Mouse (Mus musculus): ENCODE measurements around the gene Lefty1. TPM values are rescaled to one million over a fixed set of nuclear protein-coding genes. Genes with fewer than 3 reads are reported as not detected.
"Not testable (repeated sequence)": the region's sequence is repeated elsewhere in the genome, so short reads cannot be mapped to it uniquely, and the experiment has no call there.

Gene Lefty1
- polyA plus RNA-seq, 1 experiment from 2014 or later: 0.22 TPM

- Histone ChIP-seq H3K27ac (replicated peaks) (no peak overlapping the region), H3K4me3 (no peak overlapping the region), H3K9ac (replicated peaks) (no peak overlapping the region), H3K27me3 (no peaks in the 10 kb centered on the region), H3K36me3 (no peaks in the 10 kb centered on the region), H3K9me3 (no peaks in the 10 kb centered on the region), H3K4me1 (no peaks in the 10 kb centered on the region), H3K4me2 (replicated peaks) (no peak overlapping the region)
- 75% methylated on average over 4 of the region's 4 CpGs for WGBS
- no peak for ATAC-seq (replicated peaks)
These were observed 8.5 kb upstream of the Lefty1 start for GRCm38 (mm10) chr1:180926286-180926685.

GRCm38 (mm10) chr1:180929599-180929998 lies 5.2 kb upstream of the Lefty1 start:
- Histone ChIP-seq H3K4me2 (replicated peaks) (no peak overlapping the region), H3K27ac (replicated peaks) (no peak overlapping the region), H3K27me3 (0 out of 2 replicates have a peak, but pooled peaks cover 5% of the 10 kb centered on the region), H3K36me3 (no peaks in the 10 kb centered on the region), H3K9ac (replicated peaks) (no peak overlapping the region), H3K4me1 (no peaks in the 10 kb centered on the region), H3K9me3 (no peaks in the 10 kb centered on the region), H3K4me3 (no peak overlapping the region)
- ATAC-seq (replicated peaks): no peak
- WGBS: 73% methylated on average over 2 of the region's 2 CpGs

GRCm38 (mm10) chr1:180931106-180931505 lies 3.7 kb upstream of the Lefty1 start:
- Histone ChIP-seq H3K9me3 (no peaks in the 10 kb centered on the region), H3K9ac (replicated peaks) (no peak overlapping the region), H3K27ac (replicated peaks) (no peak overlapping the region), H3K27me3 (peaks cover 20% of the 10 kb centered on the region), H3K4me2 (replicated peaks) (no peak overlapping the region), H3K36me3 (no peaks in the 10 kb centered on the region), H3K4me3 (no peak overlapping the region), H3K4me1 (no peaks in the 10 kb centered on the region)
- ATAC-seq (replicated peaks): no peak
- whole genome bisulfite sequencing: 74% methylated on average over 3 of the region's 3 CpGs

GRCm38 (mm10) chr1:180933659-180934058 lies 1.2 kb upstream of the Lefty1 start:
- no peak overlapping the region for H3K4me3 ChIP-seq
- ATAC-seq (replicated peaks): no peak
- H3K9me3 ChIP-seq: no peaks in the 10 kb centered on the region
- H3K4me1 ChIP-seq: no peaks in the 10 kb centered on the region
- no peak overlapping the region for H3K4me2 ChIP-seq (replicated peaks)
- H3K27me3 ChIP-seq: peaks cover 36% of the 10 kb centered on the region
- H3K9ac ChIP-seq (replicated peaks): no peak overlapping the region
- H3K36me3 ChIP-seq: no peaks in the 10 kb centered on the region
- H3K27ac ChIP-seq (replicated peaks): no peak overlapping the region
- WGBS: 11% methylated on average over 6 of the region's 6 CpGs

- peak overlapping the region; percentile 25 for H3K4me3 ChIP-seq
- H3K27me3 ChIP-seq: peaks cover 49% of the 10 kb centered on the region
- not testable (repeated sequence) for H3K36me3 ChIP-seq; H3K4me1 ChIP-seq; H3K9ac ChIP-seq (replicated peaks); H3K9me3 ChIP-seq; H3K27ac ChIP-seq (replicated peaks)
- H3K4me2 ChIP-seq (replicated peaks): peak overlapping the region; percentile 41
- 2% methylated on average over 33 of the region's 41 CpGs for WGBS
- peak; percentile 82 for ATAC-seq (replicated peaks)
These were observed 2.0 kb downstream of the Lefty1 start for GRCm38 (mm10) chr1:180936610-180937398.

GRCm38 (mm10) chr1:180937631-180938030 lies 2.8 kb downstream of the Lefty1 start:
- WGBS: 23% methylated on average over 13 of the region's 13 CpGs
- H3K4me3 ChIP-seq: not testable (repeated sequence)

GRCm38 (mm10) chr1:180938781-180939180 lies 4.0 kb downstream of the Lefty1 start:
- not testable (repeated sequence) for H3K36me3 ChIP-seq; H3K9me3 ChIP-seq; H3K4me2 ChIP-seq (replicated peaks); H3K27ac ChIP-seq (replicated peaks); H3K9ac ChIP-seq (replicated peaks); H3K4me3 ChIP-seq; ATAC-seq (replicated peaks)
- peaks cover 18% of the 10 kb centered on the region for H3K4me1 ChIP-seq
- peaks cover 69% of the 10 kb centered on the region for H3K27me3 ChIP-seq
- WGBS: 81% methylated on average over 2 of the region's 2 CpGs

More at GRCm38 (mm10) chr1:180937631-180938030, 2.8 kb downstream of the Lefty1 start:
- Histone ChIP-seq H3K27me3 (peaks cover 57% of the 10 kb centered on the region), H3K4me1 (peaks cover 13% of the 10 kb centered on the region)
- not testable (repeated sequence) for H3K36me3 ChIP-seq; ATAC-seq (replicated peaks); H3K4me2 ChIP-seq (replicated peaks); H3K27ac ChIP-seq (replicated peaks); H3K9me3 ChIP-seq; H3K9ac ChIP-seq (replicated peaks)

GRCm38 (mm10) chr1:180940776-180941460 lies 6.1 kb downstream of the Lefty1 start:
- WGBS: 82% methylated on average over 7 of the region's 7 CpGs
- Histone ChIP-seq H3K4me1 (peaks cover 18% of the 10 kb centered on the region), H3K9me3 (no peaks in the 10 kb centered on the region), H3K9ac (replicated peaks) (no peak overlapping the region), H3K4me2 (replicated peaks) (no peak overlapping the region), H3K27me3 (peaks cover 62% of the 10 kb centered on the region), H3K4me3 (no peak overlapping the region), H3K36me3 (no peaks in the 10 kb centered on the region), H3K27ac (replicated peaks) (no peak overlapping the region)
- no peak for ATAC-seq (replicated peaks)

GRCm38 (mm10) chr1:180941726-180942125 lies 6.9 kb downstream of the Lefty1 start:
- Histone ChIP-seq H3K4me1 (peaks cover 18% of the 10 kb centered on the region), H3K27me3 (peaks cover 56% of the 10 kb centered on the region), H3K4me3 (peak overlapping the region; percentile 72), H3K36me3 (no peaks in the 10 kb centered on the region), H3K4me2 (replicated peaks) (peak overlapping the region; percentile 99), H3K9me3 (no peaks in the 10 kb centered on the region), H3K9ac (replicated peaks) (peak overlapping the region; percentile 43), H3K27ac (replicated peaks) (no peak overlapping the region)
- no peak for ATAC-seq (replicated peaks)
- WGBS: 3% methylated on average over 18 of the region's 18 CpGs

- peak; percentile 55; the same call in 1 of the 2 replicates for ATAC-seq (replicated peaks)
- under 1% methylated on average over 73 of the region's 73 CpGs for WGBS
- H3K27me3 ChIP-seq: peaks cover 50% of the 10 kb centered on the region
These were observed 7.6 kb downstream of the Lefty1 start, which contains the start of gene Tmem63a for GRCm38 (mm10) chr1:180942166-180943031. Gene Tmem63a, plus strand, starts transcription at chr1:180942344.

GRCm38 (mm10) chr1:180943032-180943644 lies 8.3 kb downstream of the Lefty1 start:
- H3K4me1 ChIP-seq: peaks cover 18% of the 10 kb centered on the region
- H3K4me3 ChIP-seq: peak overlapping the region; percentile 72
- no peaks in the 10 kb centered on the region for H3K9me3 ChIP-seq
- H3K36me3 ChIP-seq: no peaks in the 10 kb centered on the region
- peaks cover 44% of the 10 kb centered on the region for H3K27me3 ChIP-seq
- no peak for ATAC-seq (replicated peaks)
- no peak overlapping the region for H3K9ac ChIP-seq (replicated peaks)
- 38% methylated on average over 11 of the region's 11 CpGs for WGBS
- no peak overlapping the region for H3K27ac ChIP-seq (replicated peaks)
- peak overlapping the region; percentile 99 for H3K4me2 ChIP-seq (replicated peaks)

More at GRCm38 (mm10) chr1:180942166-180943031, 7.6 kb downstream of the Lefty1 start, which contains the start of gene Tmem63a:
- H3K9ac ChIP-seq (replicated peaks): peak within 1 kb of the TSS; percentile 43
- no peaks in the 10 kb centered on the region for H3K36me3 ChIP-seq
- H3K27ac ChIP-seq (replicated peaks): no peak within 1 kb of the TSS
- peaks cover 18% of the 10 kb centered on the region for H3K4me1 ChIP-seq
- no peaks in the 10 kb centered on the region for H3K9me3 ChIP-seq
- H3K4me3 ChIP-seq: peak within 1 kb of the TSS; percentile 72
- H3K4me2 ChIP-seq (replicated peaks): peak within 1 kb of the TSS; percentile 99

Measured in forebrain, embryonic 15.5 days (tissue).